Mouse (Mus musculus) layer of hippocampus, adult 9-10 months (tissue): ENCODE data around the gene Paf1.
A peak's percentile ranks its signal among the peaks of the same experiment; 100 is the strongest.

Experiments
- DNase-seq: peaks from one replicate; pipeline ENCODE4 v3.0.0; 2022; ENCODE audit warnings: low spot score

The Paf1 gene

DNA sequence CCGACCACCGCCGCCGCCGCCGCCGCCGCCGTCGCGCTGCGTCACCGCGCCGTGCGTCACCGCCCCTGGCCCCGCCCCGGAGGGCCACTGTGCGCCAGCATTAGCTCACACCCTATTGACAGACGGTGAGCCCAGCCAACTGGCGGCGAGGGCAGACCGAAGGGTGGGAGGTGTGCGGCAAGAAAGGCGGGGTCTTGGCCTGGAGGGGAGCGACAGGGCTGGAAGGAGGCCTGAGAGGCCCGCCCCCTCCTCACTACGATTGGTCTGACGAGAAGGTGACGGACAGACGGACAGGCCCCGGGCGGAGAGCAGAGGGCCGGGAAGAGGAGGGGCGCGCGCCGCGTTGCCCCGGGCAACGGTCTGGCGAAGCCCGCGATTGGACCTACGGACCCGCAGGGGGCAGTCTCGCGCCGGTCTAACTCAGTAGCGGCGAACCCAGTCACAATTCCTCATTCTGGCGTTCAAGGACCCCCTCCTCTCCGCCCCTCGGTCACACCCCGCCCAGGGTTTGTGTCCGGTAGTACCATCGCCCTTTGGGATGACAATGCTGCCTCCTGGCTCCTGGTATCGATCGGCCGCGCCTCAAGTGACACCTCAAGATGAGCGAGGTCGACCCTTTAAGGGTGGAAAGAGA lies 43.6 kb downstream of the Paf1 start:
- peak; percentile 99 for DNase-seq

GRCm38 (mm10) chr7:28436932-28437570 lies 44.3 kb downstream of the Paf1 start, which contains the start of gene Gmfg:
TSS of gene Gmfg (plus strand) at chr7:28437447.
- peak; percentile 78 for DNase-seq

DNA sequence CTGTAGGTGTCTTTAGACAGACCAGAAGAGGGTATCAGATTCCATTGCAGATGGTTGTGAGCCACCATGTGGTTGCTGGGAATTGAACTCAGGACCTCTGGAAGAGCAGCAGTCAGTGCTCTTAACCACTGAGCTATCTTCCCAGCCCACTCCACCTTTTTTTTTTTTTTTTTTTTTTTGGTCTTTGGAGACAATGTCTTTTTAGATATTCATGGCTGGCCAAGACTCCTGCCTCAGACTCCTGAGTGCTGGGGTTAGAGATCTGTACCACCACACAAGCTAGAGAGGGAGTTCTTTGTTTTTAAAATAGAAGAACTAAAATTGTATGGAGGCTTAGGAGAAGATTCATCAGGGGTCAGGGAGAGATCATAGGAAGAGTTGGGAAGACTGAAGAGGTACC lies 45.2 kb downstream of the Paf1 start:
- DNase-seq: no peak

DNA sequence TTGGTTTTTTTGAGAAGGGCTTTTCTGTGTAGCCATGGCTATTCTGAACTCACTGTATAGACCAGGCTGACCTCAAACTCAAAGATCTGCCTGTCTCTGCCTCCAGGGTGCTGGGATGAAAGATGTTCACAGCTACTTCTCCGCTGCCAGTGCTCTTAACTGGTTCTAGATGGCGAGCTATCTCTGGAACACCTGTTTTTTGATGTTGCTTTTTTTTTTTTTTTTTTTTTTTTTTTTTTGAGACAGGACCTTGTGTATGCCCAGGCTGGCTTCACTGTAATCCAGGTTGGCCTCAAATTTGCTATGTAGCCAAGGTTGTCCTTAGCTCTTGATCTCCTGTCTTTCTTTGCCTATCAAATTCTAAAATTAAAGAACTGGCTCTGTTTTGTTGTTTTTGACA lies 46.0 kb downstream of the Paf1 start:
- DNase-seq: no peak

DNA sequence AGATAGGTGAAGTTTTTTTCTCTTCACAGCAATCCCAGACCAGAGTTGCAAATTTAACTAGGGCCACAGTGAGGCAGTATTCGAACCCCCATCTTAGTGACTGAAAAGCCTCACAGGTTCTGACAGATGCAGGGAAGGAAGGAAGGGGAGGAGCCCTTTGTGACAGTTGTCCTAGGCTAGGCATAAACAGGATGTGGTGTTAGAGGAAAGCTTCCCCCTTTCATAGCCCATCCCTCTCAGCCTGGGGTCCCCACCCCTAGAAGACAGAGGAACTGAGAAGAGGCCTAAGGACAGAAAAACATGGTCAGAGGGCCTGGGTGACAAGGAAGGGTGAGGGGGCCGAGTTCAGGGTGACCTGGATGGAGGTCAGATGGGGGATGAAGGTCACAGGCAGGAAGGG lies 48.0 kb downstream of the Paf1 start:
- no peak for DNase-seq

DNA sequence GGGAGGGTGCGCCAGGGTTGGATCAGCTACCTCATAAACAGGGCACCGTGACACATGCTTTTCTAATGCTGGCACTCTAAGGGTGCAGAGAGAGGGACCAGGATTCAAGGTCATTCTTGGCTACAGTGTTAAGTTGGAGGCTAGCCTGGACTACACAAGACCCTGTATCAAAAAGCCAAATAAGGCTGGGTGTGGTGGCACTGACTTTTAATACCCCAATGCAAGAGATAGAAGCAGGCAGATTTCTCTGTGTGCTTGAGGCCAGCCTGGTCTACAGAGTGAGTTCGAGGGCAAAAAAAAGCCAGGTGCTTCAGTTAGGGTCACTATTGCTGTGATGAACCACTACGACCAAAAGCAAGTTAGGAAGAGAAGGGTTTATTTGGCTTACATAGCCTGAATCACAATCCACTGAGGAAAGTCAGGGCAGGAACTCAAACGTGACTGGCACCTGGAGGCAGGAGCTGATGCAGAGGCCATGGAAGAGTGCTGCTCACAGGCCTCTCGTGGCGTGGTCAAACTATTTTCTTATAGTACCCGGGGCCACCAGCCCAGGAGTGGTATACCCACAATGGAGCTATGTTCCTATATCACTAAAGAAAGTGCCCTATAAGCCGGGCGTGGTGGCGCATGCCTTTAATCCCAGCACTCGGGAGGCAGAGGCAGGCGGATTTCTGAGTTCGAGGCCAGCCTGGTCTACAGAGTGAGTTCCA lies 49.2 kb downstream of the Paf1 start:
- DNase-seq: no peak

- DNase-seq: no peak
Observed at GRCm38 (mm10) chr7:28442688-28443087, 49.9 kb downstream of the Paf1 start.

DNA sequence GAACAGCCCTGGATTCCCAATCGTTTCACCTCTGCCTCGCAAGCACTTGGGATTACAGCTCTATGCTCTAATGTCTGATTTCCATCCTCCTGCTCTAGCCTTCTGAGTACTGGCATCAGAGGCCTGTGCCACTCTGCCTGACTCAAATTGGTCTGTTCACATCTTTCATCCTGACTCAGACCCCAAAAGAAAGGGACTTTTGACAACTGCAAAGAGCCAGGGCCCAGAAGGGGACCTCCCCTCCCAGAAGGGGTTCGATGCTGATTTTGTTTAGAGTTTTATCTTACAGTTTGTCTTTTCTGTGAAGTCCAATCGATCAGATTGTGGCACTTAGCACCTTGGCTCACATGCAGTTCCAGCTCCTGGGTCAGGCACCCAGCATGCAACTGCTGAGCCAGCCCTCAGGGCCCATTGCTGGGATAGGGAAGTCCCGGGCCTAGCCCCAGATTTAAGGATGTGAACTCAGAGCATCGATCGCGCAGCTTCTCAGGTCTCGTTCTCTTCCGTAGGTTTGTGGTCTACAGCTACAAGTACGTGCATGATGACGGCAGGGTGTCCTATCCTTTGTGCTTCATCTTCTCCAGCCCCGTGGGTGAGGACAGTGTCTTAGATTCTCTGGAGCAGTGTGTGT lies 51.7 kb downstream of the Paf1 start:
- DNase-seq: no peak

DNA sequence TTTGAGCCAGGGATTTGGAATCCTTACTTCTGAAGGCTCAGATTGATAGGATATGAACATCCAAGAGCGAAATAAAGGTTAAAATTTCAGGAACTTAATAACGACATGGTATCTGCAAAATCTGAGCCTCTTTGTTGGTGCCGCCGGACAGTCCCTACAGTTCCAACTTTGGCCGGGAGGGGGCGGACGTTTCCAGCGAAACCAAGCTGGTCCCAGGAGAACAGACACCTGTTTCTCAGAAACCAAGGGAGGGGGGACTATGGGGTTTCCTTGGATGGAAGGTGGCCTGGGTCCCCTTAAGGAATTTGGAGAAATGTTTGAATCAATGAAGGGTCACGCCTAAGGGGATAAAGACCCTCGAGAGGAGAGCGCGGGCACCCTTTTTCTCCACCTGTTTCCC lies 53.7 kb downstream of the Paf1 start:
- DNase-seq: peak; percentile 58

GRCm38 (mm10) chr7:28447101-28447830 lies 54.5 kb downstream of the Paf1 start:
- no peak for DNase-seq

DNA sequence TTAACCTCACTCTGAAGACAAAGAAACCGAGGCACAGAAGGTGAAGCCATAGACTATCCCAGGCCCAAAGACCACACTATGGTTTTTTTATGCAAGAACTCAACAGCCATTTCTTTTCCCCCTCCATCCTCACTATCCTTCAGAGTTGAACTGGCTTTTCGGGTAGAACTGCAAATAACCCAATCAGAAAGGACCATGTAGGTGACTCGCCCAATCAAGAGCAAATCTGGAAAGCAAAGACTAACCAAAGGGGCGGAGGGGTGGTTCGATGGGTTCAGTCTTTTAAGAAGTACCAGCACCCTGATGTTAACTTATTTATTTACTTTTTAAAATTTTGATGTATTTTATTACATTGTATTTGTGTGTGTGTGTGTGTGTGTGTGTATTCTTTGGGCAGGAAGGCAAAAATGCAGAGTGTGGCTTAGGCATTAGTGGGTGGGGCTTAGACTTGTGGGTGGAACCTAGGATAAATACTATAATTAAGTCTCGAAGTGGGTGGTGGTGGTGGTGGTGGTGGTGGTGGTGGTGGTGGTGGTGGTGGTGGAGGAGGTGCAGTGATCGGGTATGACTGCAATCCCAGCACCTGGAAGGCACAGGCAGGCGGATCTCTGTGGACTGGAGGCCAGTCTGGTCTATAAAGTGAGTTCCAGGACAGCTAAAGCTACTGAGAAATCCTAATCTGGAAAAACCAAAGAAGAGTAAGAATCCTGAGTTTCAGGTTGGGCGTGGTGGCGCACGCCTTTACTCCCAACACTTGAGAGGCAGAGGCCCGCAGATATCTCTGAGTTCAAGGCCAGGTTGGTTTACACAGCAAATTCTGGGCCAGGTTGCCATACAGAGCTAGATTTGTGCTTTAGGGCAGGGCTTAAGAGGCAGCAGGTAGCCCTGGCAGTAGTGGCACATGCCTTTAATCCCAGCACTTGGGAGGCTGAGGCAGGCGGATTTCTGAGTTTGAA lies 55.4 kb downstream of the Paf1 start:
- DNase-seq: no peak
